Mouse (Mus musculus): ENCODE measurements around the gene Stip1. TPM values are rescaled to one million over a fixed set of nuclear protein-coding genes. Genes with fewer than 3 reads are reported as not detected.
A peak's percentile ranks its signal among the peaks of the same experiment; 100 is the strongest.

Stip1 gene
- polyA plus RNA-seq, 2 experiments: 170 to 205 TPM

DNA sequence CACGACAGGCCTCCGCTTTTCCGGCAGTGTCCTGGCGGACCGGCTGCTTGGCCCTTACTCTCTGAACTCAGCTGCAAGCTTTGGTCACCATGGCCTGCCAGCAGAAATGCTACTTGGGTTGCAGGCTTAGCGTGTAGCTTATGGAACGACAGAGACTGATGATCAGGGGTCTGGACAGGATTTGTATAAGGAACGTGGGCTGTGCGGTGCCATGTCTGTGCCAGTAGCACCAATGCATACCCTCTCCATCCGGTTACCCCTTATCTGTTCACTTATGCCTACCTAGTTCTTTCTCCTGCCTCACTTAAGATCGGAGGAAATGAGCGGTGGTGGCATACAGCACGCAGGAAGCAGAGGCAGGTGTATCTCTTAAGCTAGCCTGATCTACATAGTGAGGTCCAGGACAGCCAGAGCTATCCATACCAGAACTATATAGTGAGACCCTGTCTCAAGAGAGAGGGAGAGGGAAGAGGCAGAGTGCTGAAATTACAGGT, 917 bp upstream of the Stip1 start:
- no peak for TF ChIP-seq POLR2A (IDR thresholded peaks at IDR 0.05; ENCODE audit: borderline replicate concordance, extremely low read depth, insufficient read depth, insufficient read length)
- H3K36me3 ChIP-seq (ENCODE audit: control insufficient read depth, insufficient read depth, low read length): peaks cover 7% of the 10 kb centered on the region; the same call in 1 of the 2 replicates
- DNase-seq (ENCODE audit: low spot score) (no peak), ATAC-seq (ENCODE audit: low FRiP score, low read depth) (no peak)
- no peaks in the 10 kb centered on the region for H3K27me3 ChIP-seq (ENCODE audit: control insufficient read depth, insufficient read depth, low read length)
- H3K4me1 ChIP-seq (ENCODE audit: control insufficient read depth, insufficient read depth, low read length): peaks cover 11% of the 10 kb centered on the region
- H3K27ac ChIP-seq (replicated peaks; ENCODE audit: low read depth, low read length): peak overlapping the region; percentile 89
- peak overlapping the region; percentile 83 for H3K4me2 ChIP-seq (replicated peaks; ENCODE audit: low read depth, low read length, severe bottlenecking)
- peak overlapping the region; percentile 47 for H3K4me3 ChIP-seq (replicated peaks; ENCODE audit: low read length)
- H3K9me3 ChIP-seq (ENCODE audit: control insufficient read depth, low read length): no peaks in the 10 kb centered on the region
- 23% methylated on average over 13 of the region's 13 CpGs for WGBS
- H3K9ac ChIP-seq (ENCODE audit: low read depth, low read length, severe bottlenecking): peak overlapping the region; percentile 70

GRCm38 (mm10) chr19:7039088-7039720, 563 bp downstream of the Stip1 start:
- TF ChIP-seq POLR2A (IDR thresholded peaks at IDR 0.05; ENCODE audit: borderline replicate concordance, extremely low read depth, insufficient read depth, insufficient read length): no peak
- H3K4me1 ChIP-seq (ENCODE audit: control insufficient read depth, insufficient read depth, low read length): peaks cover 11% of the 10 kb centered on the region
- H3K9ac ChIP-seq (ENCODE audit: low read depth, low read length, severe bottlenecking): peak overlapping the region; percentile 92
- H3K9me3 ChIP-seq (ENCODE audit: control insufficient read depth, low read length): no peaks in the 10 kb centered on the region
- H3K4me3 ChIP-seq (replicated peaks; ENCODE audit: low read length): peak overlapping the region; percentile 93
- DNase-seq (ENCODE audit: low spot score) (peak; percentile 60), ATAC-seq (ENCODE audit: low FRiP score, low read depth) (peak; percentile 4; the same call in 1 of the 2 replicates)
- no peaks in the 10 kb centered on the region for H3K27me3 ChIP-seq (ENCODE audit: control insufficient read depth, insufficient read depth, low read length)
- H3K36me3 ChIP-seq (ENCODE audit: control insufficient read depth, insufficient read depth, low read length): peaks cover 20% of the 10 kb centered on the region
- 3% methylated on average over 27 of the region's 35 CpGs for WGBS
- peak overlapping the region; percentile 81 for H3K27ac ChIP-seq (replicated peaks; ENCODE audit: low read depth, low read length)
- H3K4me2 ChIP-seq (replicated peaks; ENCODE audit: low read depth, low read length, severe bottlenecking): peak overlapping the region; percentile 66

DNA sequence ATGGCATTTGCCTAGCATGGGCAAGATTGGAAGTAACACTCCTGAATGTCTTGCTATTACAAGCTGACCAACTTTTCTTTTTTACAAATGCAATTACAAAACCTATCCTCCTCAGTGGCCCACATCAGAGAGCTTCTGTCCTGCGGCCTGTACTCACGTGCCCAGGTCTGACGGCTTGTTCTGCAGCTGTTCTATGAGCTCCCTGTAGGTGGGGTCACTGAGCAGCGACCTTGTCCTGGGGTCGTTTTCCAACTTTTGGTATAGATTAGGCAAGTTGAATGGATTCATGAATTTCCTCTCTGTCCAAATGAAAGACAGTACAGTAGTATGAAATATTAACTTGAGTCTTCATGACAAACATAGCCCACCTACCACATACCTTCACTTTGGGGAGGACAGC, 5.8 kb downstream of the Stip1 start:
- DNase-seq (ENCODE audit: low spot score) (no peak), ATAC-seq (ENCODE audit: low FRiP score, low read depth) (no peak)
- no peak overlapping the region for H3K4me2 ChIP-seq (replicated peaks; ENCODE audit: low read depth, low read length, severe bottlenecking)
- H3K27ac ChIP-seq (replicated peaks; ENCODE audit: low read depth, low read length): no peak overlapping the region
- no peak overlapping the region for H3K4me3 ChIP-seq (replicated peaks; ENCODE audit: low read length)
- no peaks in the 10 kb centered on the region for H3K9me3 ChIP-seq (ENCODE audit: control insufficient read depth, low read length)
- no peaks in the 10 kb centered on the region for H3K27me3 ChIP-seq (ENCODE audit: control insufficient read depth, insufficient read depth, low read length)
- no peak for TF ChIP-seq POLR2A (IDR thresholded peaks at IDR 0.05; ENCODE audit: borderline replicate concordance, extremely low read depth, insufficient read depth, insufficient read length)
- peaks cover 5% of the 10 kb centered on the region for H3K4me1 ChIP-seq (ENCODE audit: control insufficient read depth, insufficient read depth, low read length)
- peaks cover 71% of the 10 kb centered on the region for H3K36me3 ChIP-seq (ENCODE audit: control insufficient read depth, insufficient read depth, low read length)
- 90% methylated on average over 5 of the region's 5 CpGs for WGBS
- H3K9ac ChIP-seq (ENCODE audit: low read depth, low read length, severe bottlenecking): no peak overlapping the region

- Histone ChIP-seq H3K4me2 (replicated peaks; ENCODE audit: low read depth, low read length, severe bottlenecking) (no peak overlapping the region), H3K27ac (replicated peaks; ENCODE audit: low read depth, low read length) (no peak overlapping the region), H3K4me1 (ENCODE audit: control insufficient read depth, insufficient read depth, low read length) (no peaks in the 10 kb centered on the region), H3K9me3 (ENCODE audit: control insufficient read depth, low read length) (no peaks in the 10 kb centered on the region), H3K36me3 (ENCODE audit: control insufficient read depth, insufficient read depth, low read length) (peaks cover 95% of the 10 kb centered on the region), H3K4me3 (replicated peaks; ENCODE audit: low read length) (no peak overlapping the region), H3K27me3 (ENCODE audit: control insufficient read depth, insufficient read depth, low read length) (no peaks in the 10 kb centered on the region), H3K9ac (ENCODE audit: low read depth, low read length, severe bottlenecking) (no peak overlapping the region)
- DNase-seq (ENCODE audit: low spot score): no peak
- WGBS: 93% methylated on average over 5 of the region's 5 CpGs
- no peak for ATAC-seq (ENCODE audit: low FRiP score, low read depth)
- no peak for TF ChIP-seq POLR2A (IDR thresholded peaks at IDR 0.05; ENCODE audit: borderline replicate concordance, extremely low read depth, insufficient read depth, insufficient read length)
These were observed 10.2 kb downstream of the Stip1 start for GRCm38 (mm10) chr19:7029531-7029930.

DNA sequence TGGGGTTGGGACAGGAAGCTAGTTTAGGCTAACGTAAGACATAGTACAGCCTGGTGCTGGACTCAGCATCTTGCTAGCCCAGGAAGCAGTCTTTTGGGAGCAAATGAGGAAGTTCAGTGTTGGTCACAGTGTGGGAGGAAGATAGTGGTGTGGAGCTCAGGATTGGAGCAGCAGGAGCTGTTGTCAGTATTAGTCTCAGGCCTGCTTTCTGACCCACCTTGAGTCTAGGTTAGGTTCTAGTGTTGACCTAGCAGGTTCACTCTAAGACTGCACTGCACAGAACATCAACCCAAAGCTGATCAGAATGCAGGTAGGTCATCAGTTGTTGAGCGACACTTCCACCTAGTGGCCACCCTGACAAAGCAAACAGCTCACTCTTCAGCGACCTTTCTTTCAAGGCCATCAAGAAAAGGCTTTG, 19.5 kb downstream of the Stip1 start:
- DNase-seq (ENCODE audit: low spot score): peak; percentile 60
- H3K4me3 ChIP-seq (replicated peaks; ENCODE audit: low read length): no peak overlapping the region
- 0 out of 2 replicates have a peak, but pooled peaks have one; percentile 21 for ATAC-seq (ENCODE audit: low FRiP score, low read depth)
- no peak overlapping the region for H3K9ac ChIP-seq (ENCODE audit: low read depth, low read length, severe bottlenecking)
- 54% methylated on average over 3 of the region's 3 CpGs for WGBS
- peaks cover 72% of the 10 kb centered on the region for H3K36me3 ChIP-seq (ENCODE audit: control insufficient read depth, insufficient read depth, low read length)
- no peak for TF ChIP-seq POLR2A (IDR thresholded peaks at IDR 0.05; ENCODE audit: borderline replicate concordance, extremely low read depth, insufficient read depth, insufficient read length)
- no peak overlapping the region for H3K27ac ChIP-seq (replicated peaks; ENCODE audit: low read depth, low read length)
- H3K9me3 ChIP-seq (ENCODE audit: control insufficient read depth, low read length): no peaks in the 10 kb centered on the region
- no peaks in the 10 kb centered on the region for H3K27me3 ChIP-seq (ENCODE audit: control insufficient read depth, insufficient read depth, low read length)
- no peaks in the 10 kb centered on the region for H3K4me1 ChIP-seq (ENCODE audit: control insufficient read depth, insufficient read depth, low read length)
- no peak overlapping the region for H3K4me2 ChIP-seq (replicated peaks; ENCODE audit: low read depth, low read length, severe bottlenecking)

Measured in limb, embryonic 14.5 days (tissue).